Mouse (Mus musculus) mature B cell (primary cell): ENCODE measurements around the gene Siglecf.

Experiments used
- in situ Hi-C: fragments of 300-500 bp; cut with MboI; formaldehyde crosslinking; loops from 2 replicates; pipeline ENCODE4 v1.14.3; 2019

Gene Siglecf

DNA sequence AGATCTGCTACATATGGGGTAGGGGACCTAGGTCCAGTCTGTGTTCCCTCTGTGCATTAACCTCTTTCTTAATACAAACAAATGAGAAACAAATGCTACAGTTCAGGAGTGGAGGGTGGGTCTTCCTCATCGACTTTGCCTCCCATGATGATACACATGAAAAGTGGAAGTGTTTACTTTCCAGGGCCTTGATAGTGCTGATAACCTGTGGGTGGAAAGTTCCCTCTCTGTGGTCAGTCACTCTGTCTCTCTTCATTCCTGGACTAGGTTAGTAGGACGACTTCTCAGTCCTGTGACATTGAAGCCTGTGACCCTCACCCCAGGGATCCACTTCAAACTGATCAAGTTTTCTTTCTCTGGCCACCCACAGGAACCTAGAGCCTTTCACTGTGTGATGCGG lies at the start of gene Siglecf:
Siglecf (plus strand) TSS at position 188 of the 400 bp plus-strand sequence.
- in situ Hi-C loops, result no loop called here

DNA sequence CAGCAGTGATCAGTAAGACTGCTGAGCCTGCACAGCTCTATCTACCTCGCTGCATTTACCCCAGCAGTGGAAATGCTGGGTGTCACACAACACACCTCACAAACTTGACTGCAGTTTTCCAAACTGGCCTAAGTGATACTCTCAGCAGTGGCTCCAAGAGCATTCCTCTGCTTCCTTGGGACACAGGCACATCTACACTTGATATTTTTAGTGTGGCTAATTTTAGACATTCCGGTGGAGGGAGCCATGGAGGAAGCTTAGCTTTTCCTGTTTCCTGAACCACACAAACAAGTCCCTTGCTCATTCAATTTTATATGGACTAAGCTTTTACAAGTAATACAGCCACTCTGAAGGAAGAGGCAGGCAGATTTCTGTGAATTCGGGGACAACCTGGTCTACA lies 45.9 kb upstream of the Siglecf start:
- in situ Hi-C loops, result no loop called here

DNA sequence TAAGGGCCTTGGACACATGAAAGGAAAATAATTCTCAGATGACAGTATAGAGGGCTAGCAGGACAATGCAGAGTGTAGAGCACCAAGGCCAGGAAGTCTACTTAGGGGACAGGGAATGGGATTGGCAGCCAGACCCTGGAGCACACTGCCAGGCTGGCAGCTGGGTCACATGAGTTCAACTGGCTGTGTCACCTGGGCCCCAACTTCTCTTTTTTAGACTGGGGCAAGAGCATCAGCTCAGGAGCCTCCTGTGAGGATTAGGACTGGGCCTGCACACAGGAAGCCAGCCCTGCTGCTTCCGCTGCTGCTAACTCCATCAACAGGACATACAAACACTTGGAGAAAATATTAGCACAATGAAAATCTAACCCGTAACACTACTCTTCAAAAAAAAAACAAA lies 42.1 kb upstream of the Siglecf start:
- in situ Hi-C loops, result no loop called here

DNA sequence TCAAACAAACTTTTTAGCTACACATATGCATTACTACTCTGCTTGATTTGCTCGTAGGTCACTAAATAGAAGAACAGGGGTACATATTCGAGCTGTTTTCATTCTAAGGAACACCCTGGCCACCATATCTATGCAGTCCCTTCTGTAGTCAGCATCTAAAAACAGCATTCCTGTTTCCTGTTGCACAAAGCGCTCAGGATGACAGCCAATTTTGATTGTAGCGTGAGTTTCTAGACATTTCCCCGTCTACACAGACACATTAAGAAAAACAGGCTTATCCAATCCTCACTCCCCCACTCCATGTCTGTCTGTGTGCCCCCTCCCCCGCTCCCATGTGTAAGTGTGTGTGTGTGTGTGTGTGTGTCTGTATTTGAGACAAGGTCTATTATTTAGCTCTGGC lies 39.5 kb upstream of the Siglecf start:
- in situ Hi-C loops, result no loop called here

DNA sequence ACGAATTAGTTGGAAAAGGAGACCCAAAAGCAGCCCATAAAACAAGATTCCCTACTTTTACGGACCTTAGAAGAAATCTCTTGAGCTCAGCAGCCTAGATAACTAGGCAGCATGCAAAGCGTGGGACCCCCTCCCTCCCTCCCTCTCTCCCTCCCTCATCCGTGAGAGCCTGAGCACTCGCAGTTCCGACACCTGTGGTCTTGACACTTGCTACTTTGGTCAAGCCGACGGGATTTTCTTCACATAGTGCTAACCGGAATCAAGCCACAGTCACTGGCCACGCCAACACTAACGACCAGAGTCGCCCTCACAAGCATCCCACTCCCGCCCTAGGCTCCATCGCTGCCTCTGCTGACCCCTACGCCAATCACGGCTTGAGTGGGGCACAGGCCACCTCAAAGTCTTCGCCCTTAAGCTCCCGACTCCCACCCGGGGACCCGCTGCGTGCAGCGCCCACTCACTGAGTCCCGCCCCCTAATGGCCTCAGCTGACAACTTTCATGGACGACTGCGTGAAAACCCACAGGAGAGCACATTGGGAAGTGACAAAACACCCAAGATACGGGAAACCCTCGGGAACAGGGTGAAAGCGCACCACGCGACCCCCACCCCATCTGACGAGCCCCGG lies 38.6 kb upstream of the Siglecf start:
- in situ Hi-C loops, result no loop called here

DNA sequence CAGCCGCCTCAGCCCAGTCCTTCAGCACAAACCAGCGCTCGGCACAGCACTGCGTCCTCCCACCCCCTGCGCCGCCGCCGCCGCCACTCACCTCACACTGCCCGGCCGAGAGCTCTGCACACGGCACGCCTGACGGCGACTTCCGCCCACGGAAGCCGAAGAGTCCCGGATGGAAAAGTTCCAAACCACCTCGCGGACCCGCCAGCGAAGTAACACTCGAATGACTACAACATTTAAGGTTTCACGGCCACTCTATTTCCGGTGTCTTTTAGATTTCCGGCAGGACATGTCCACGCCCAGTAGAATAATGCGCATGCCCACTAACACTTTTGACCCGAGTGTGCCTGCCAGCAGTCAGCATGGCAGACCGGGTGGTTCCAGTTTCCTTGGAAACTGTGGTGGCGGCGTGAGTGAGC lies 38.1 kb upstream of the Siglecf start, which contains the start of gene Zfp715:
Zfp715 (minus strand) TSS at position 282 of the 416 bp plus-strand sequence.
- in situ Hi-C loops, result no loop called here

DNA sequence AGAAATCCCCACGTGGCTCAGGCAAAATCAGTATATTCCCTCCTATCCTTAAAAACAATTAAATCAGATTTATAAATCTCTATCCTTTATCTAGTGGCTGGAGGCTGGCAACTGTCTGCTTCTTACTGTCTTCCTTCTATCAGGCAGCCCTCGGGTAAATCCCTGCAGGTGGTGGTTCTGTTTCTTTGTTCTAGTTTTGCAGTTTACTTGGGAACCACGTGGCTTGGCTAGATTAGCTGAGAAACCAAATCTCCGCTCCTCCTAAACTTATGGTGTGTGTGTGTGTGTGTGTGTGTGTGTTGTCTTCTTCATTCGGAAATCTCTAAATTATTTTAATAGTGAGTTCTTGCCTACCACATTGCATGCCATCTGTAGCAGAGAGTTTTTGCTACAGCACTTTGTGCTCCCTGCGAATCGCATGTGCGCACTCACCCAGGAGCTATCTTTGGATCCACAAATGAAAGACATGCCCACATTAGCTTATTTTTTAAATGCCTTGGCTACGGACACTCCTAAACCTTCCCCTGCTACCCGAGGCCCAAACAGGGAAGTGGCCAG lies 24.8 kb upstream of the Siglecf start:
- in situ Hi-C loops, result no loop called here

DNA sequence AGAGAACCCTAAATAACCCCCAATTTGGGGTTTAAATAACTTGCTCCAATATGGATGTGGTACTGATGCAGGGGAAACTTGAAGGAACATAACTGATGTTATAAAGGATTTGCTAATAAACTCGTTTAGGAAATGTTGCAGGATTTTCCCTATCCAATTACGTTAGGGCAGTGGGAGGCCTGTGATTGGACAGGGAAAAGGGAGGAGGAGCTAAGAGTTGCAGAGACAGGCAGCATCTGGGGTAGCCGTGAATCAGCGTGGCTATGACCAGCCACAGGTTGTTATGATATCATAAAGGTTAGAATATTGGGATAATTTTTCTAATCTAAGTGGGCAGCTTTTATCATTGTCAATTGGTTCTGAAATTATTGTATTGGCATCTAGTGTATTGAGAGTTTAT lies 23.0 kb upstream of the Siglecf start:
- in situ Hi-C loops, result no loop called here

DNA sequence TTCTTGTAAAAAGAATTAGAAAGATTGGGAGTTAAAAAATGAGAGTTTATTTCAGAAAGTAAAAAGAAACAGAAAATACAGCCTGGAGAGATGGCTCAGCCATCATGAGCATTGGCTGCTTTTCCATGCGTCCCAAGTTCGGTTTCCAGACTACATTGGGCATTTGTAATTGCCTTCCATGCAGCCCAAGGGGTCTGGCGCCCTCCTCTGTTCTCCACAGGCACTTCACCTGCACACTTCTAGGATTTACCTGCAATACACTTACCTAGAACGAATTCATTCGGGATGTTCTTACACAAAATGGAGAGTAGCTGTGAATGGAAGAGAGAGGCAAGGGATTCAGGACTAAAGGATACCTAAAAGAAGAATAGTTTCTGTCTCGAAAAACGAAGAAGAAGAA lies 17.9 kb upstream of the Siglecf start:
- in situ Hi-C loops, result no loop called here

DNA sequence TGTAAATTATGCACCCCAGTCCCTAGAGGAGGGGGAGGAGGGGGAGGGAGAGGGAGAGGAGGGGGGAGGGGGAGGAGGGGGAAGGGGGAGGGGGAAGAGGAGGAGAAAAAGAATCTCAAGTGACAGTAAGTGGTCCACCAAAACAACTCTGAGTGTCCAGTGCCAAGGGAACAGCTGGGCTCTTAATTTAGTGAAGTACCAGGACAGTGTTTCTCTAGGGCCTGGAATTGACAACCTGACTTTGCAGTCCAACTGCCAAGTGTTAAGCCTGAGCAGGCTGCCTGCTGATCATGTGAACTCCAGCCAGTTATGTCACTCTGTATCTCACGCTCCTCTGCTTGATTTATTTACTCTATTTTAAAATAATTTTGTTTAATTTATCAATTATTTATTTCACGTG lies 17.2 kb upstream of the Siglecf start:
- in situ Hi-C loops, result no loop called here

DNA sequence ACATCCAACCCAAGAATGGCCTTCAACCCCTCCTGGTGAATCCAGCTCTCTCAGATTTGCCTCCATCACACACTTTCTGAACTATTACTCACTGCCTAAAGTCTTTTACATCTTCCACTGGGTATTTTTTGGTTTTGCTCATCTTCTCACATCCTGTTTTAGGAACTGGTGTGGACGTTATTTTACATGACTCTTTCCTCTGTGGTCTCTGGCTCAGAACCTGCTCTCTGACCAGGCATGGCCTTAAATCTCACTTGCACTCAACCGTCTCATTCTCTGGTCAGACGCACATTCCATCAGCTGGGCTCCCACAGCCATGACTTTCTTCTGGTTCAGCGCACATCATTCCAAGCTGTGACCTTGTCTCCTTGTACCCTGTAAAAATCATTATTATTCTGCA lies 10.4 kb upstream of the Siglecf start:
- in situ Hi-C loops, result loop anchor here (10.0 kb wide), 1 partner anchor 124 kb away; the partner anchor contains the start of gene Vsig10l

DNA sequence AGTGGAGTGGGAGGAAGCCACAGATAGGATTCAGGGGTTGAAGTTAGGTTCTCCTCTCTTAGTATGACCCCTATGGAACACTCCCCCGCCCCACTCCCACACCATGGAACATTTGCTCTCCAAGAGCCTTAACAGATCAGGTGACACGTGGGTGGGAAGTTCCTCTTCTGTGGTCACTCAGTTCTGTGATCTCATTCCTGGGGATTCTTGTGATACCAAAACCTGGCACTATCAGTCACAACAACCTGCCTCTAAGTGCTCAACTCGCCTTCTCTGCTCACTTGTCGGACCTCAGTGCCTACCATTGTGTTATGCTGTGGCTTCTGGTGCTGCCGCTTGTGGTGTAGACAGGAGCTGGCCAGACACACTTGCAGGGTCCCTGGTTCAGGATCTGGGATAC lies 8.0 kb upstream of the Siglecf start:
- in situ Hi-C loops, result loop anchor here (10.0 kb wide), 1 partner anchor 122 kb away; the partner anchor contains the start of gene Vsig10l

DNA sequence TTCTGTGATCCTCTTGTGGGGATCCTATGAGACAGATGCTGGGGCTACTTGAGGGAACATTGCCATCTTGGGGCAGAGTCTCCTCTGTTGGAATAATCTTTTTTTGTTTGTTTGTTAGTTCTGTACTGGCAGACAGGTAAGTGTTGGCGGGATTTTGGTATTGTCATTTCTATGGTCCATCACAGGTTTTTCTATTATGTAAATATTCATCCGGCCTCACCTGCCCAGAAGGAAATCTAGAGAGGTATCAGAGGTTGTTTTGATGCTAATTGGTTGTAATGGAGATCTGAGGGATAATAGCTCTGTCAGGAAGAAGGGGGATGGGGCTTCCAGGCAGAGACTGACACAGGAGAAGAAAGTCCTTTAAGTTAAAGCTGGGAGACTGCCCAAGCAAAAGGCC lies 7.1 kb upstream of the Siglecf start:
- in situ Hi-C loops, result loop anchor here (10.0 kb wide), 1 partner anchor 121 kb away; the partner anchor contains the start of gene Vsig10l

DNA sequence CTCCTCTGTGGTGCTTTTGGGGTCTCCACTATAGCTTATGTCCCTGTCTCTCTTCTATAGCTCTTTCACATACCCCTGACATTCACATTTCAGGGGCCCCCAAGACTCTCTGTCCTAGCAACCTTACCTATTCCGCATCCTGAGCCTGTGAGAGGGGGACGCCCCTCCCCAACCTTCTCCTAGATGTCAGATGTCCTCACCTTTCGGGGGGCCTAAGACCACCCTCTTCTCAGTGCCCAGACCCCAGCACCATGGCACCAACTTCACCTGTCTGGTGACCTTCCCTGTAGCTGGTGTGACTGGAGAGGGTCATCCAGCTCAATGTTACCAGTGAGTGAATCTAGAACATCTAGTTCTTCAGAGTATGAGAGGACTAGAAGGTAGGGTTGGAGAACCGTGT lies 6.7 kb upstream of the Siglecf start:
- in situ Hi-C loops, result loop anchor here (10.0 kb wide), 1 partner anchor 120 kb away; the partner anchor contains the start of gene Vsig10l

DNA sequence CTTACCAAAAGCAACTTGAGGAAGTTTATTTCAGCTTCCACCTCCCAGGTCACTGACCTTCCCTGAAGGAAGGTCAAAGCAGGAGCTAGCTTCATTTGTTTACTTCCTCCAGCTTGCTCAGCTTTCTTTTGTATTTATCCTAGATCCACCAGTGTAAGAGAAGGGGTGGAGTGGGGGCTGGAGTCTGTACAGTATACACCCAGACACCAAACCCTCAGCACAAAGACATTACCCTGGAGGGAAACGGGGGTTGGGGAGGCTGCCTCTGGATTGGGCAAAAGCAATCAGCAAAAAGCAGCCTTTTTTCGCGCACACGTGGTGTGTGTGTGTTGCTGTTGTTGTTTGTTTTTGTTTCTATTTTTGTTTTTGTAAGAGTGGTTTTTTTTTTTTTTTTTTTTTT lies 5.0 kb upstream of the Siglecf start:
- in situ Hi-C loops, result loop anchor here (10.0 kb wide), 1 partner anchor 119 kb away; the partner anchor contains the start of gene Vsig10l

DNA sequence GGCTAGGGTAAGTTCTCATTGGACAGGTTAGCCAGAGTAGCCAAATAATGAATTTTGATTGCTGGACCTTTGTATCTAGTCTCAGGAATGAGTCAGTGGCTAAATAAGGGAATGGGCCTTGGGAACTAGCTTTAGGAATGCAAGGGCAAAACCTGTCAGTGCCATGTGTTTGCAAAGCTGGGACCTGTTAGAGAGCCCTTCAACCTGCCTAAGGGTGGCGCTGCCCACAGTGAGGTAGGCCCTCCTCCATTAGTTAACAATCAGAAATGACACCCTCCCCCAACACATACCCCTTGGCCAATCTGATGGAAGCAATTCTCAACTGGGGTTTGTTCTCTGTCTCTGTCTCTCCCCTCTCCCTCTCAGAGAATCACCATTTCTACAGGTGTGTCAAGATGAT lies 4.6 kb upstream of the Siglecf start:
- in situ Hi-C loops, result loop anchor here (10.0 kb wide), 1 partner anchor 118 kb away; the partner anchor contains the start of gene Vsig10l

DNA sequence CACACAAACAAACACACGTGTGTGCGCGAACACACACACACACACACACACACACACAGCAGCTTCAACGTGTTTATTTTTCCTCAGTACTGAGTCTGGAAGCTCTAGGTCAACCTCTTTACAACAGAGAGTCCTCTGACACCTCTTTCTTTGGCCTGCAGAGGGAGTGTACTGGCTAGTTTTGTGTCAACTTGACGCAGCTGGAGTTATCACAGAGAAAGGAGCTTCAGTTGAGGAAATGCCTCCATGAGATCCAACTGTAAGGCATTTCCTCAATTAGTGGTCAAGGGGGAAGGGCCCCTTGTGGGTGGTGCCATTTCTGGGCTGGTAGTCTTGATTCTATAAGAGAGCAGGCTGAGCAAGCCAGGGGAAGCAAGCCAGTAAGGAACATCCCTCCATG lies 1.5 kb upstream of the Siglecf start:
- in situ Hi-C loops, result loop anchor here (10.0 kb wide), 1 partner anchor 115 kb away; the partner anchor contains the start of gene Vsig10l

DNA sequence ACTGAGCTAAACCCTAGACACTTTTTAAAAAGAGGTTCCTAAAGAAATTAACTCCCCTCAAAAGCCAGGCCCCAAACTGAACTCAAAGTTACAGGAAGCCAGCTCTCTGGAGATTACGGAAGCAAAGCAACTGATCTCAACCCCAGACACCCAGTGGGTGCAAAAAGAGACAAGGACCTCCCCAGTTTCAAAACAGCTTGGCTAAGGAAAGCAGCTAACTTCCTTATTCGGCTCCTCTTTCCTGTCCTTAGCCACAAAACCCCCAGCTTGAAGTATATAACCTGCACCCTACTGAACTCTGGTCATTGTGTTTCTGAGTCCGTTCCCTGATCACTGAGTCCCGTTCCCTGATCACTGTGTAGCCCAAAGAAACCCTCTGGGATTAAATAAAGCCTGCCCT lies 2.0 kb downstream of the Siglecf start:
- in situ Hi-C loops, result no loop called here

DNA sequence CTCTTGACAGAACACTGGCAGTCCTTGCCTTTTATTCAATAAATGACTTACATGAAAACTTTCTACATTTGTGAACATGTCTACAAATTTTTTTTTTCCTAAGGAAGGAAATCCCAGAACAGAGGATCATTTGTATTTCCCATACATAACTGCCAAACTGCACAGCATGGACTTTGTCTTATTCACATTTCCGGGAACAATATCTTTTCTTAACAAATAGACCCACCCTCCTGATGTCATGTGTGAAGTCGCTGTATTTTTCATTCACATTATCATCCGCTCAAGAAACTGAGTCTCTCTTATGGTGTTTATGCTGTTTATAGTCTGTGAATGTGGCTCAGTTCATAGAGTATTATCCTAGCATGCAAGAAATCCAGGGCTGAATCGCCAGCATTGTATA lies 2.6 kb downstream of the Siglecf start:
- in situ Hi-C loops, result no loop called here

DNA sequence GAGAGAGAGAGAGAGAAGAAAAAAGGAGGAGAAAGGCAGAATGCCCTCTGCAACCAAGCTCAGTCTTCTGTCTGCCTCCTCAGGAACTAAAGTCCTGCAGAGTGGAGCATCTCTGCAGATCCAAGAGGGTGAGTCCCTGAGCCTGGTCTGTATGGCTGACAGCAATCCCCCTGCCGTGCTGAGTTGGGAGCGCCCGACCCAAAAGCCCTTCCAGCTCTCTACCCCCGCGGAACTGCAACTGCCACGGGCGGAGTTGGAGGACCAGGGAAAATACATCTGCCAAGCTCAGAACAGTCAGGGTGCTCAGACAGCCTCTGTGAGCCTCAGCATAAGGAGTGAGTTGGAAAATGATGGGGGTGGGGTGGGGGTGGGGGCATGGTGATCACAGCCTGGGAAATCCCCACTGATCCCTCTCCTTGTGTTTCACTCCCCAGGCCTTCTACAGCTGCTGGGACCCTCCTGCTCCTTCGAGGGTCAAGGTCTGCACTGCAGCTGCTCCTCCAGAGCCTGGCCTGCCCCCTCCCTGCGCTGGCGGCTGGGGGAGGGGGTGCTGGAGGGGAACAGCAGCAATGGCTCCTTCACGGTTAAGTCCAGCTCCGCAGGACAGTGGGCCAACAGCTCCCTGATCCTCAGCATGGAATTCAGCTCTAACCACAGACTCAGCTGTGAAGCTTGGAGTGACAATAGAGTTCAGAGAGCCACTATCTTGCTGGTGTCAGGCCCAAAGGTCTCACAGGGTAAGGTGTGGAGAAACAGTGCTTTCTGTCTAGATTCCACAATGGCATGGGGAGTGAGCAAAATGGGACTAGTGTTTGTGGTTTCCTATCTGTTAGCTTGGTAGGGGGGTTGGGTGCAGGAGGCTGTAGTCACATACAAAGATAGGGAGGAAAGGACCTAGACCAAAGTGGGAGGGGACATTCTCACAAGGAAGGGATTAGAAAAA lies 4.0 kb downstream of the Siglecf start:
- in situ Hi-C loops, result no loop called here

DNA sequence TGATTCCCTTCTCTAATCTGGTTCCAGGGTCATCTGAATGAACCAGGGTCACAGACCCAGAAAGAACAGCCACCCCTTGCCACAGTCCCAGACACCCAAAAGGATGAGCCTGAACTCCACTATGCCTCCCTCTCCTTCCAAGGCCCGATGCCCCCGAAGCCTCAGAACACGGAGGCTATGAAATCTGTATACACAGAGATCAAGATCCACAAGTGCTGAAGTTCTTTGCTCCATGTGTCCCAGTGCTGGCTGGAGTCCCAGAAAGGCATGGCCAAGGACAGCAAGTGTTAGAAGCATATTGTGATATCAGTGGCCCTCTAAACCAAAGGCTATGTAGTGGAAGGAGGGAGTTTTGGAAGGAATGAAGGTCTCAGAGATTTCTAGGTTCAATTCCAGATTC lies 7.4 kb downstream of the Siglecf start:
- in situ Hi-C loops, result no loop called here

DNA sequence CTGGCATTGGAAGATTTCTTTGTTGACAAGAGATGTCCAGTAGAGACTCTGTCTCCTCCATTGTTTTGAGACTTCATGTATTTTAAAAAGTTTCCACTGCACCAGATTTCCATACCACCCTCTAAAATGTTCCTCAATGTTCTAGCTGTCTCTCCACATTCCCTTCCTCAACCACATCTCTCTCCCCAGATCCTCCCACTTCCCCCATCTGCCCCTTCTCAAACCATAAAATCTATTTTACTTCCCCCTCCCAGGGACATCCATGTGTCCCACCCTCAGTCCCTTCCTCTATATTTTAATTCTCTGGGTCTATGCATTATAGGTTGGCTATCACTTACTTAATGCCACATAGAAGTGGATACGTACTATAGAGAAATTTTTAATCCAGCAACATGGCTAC lies 10.3 kb downstream of the Siglecf start:
- in situ Hi-C loops, result no loop called here
